Mouse (Mus musculus): ENCODE measurements around the gene Pi4k2b. TPM values are rescaled to one million over a fixed set of nuclear protein-coding genes. Genes with fewer than 3 reads are reported as not detected.

The Pi4k2b gene
- polyA plus RNA-seq, 1 experiment from 2014 or later: 5.4 TPM

DNA sequence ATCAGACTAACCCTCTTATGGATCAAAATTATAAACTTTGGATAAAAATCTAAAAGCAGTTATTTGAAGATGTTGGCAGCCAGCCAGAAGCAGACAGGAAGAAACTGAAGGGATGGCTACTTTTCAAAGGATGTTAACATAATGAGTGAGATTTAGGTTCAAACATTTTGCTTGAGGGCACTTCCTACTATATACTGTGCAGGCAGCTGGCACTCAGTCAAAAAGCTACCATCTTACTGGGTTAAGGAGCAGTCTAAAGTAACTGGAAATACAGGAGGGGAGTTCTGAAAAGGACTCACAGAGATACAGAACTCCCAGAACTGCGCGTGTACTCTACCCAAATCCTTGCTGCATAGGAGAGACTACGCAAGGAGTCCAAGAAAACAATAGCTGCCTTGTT, 5.3 kb upstream of the Pi4k2b start:
- ATAC-seq: no peak
- Histone ChIP-seq H3K4me2 (ENCODE audit: low read length) (no peak overlapping the region), H3K9me3 (ENCODE audit: control insufficient read depth, low read length) (no peaks in the 10 kb centered on the region), H3K4me1 (replicated peaks; ENCODE audit: control insufficient read depth, insufficient read depth, low read length) (no peaks in the 10 kb centered on the region), H3K9ac (replicated peaks; ENCODE audit: low read depth, low read length) (no peak overlapping the region), H3K27ac (ENCODE audit: low read length) (no peak overlapping the region), H3K36me3 (ENCODE audit: control insufficient read depth, insufficient read depth) (no peaks in the 10 kb centered on the region), H3K4me3 (replicated peaks; ENCODE audit: low read length) (no peak overlapping the region), H3K27me3 (replicated peaks; ENCODE audit: control insufficient read depth, insufficient read depth, low read length) (no peaks in the 10 kb centered on the region)
- 68% methylated on average over 3 of the region's 3 CpGs for WGBS

- peak; percentile 26; the same call in 1 of the 2 replicates for ATAC-seq
- Histone ChIP-seq H3K36me3 (ENCODE audit: control insufficient read depth, insufficient read depth) (no peaks in the 10 kb centered on the region), H3K4me2 (ENCODE audit: low read length) (peak overlapping the region; percentile 93), H3K9ac (replicated peaks; ENCODE audit: low read depth, low read length) (peak overlapping the region; percentile 64), H3K27me3 (replicated peaks; ENCODE audit: control insufficient read depth, insufficient read depth, low read length) (no peaks in the 10 kb centered on the region), H3K4me3 (replicated peaks; ENCODE audit: low read length) (peak overlapping the region; percentile 74), H3K4me1 (replicated peaks; ENCODE audit: control insufficient read depth, insufficient read depth, low read length) (peaks cover 7% of the 10 kb centered on the region), H3K9me3 (ENCODE audit: control insufficient read depth, low read length) (no peaks in the 10 kb centered on the region), H3K27ac (ENCODE audit: low read length) (no peak overlapping the region)
- WGBS: 3% methylated on average over 17 of the region's 17 CpGs
These were observed 889 bp downstream of the Pi4k2b start for GRCm38 (mm10) chr5:52742112-52742813.

DNA sequence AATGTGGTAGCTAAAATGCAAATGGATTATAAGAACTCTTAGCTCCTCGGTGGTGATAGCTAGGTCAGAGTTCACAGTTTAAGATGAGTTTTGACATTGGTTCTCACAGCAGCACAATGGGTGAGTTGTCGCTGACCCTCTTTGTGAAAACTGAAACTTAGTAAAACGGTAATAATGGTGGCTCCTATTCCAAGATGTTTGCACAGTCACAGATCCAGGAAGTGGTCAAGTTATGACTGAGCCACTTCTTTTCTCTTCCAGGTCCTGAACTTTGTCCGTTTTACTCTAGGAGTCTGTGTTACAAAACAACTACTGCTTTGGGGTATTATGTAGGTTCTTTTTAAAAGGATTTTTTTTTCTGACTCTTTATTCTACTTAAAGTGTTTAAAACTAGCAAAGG, 1.9 kb downstream of the Pi4k2b start:
- H3K4me1 ChIP-seq (replicated peaks; ENCODE audit: control insufficient read depth, insufficient read depth, low read length): peaks cover 7% of the 10 kb centered on the region
- no peaks in the 10 kb centered on the region for H3K27me3 ChIP-seq (replicated peaks; ENCODE audit: control insufficient read depth, insufficient read depth, low read length)
- H3K36me3 ChIP-seq (ENCODE audit: control insufficient read depth, insufficient read depth): no peaks in the 10 kb centered on the region
- ATAC-seq: no peak
- H3K4me2 ChIP-seq (ENCODE audit: low read length): no peak overlapping the region
- H3K9ac ChIP-seq (replicated peaks; ENCODE audit: low read depth, low read length): no peak overlapping the region
- H3K4me3 ChIP-seq (replicated peaks; ENCODE audit: low read length): no peak overlapping the region
- 66% methylated on average over 4 of the region's 4 CpGs for WGBS
- H3K9me3 ChIP-seq (ENCODE audit: control insufficient read depth, low read length): no peaks in the 10 kb centered on the region
- no peak overlapping the region for H3K27ac ChIP-seq (ENCODE audit: low read length)

GRCm38 (mm10) chr5:52746920-52747319, 5.5 kb downstream of the Pi4k2b start:
- no peak overlapping the region for H3K27ac ChIP-seq (ENCODE audit: low read length)
- H3K4me2 ChIP-seq (ENCODE audit: low read length): no peak overlapping the region
- H3K27me3 ChIP-seq (replicated peaks; ENCODE audit: control insufficient read depth, insufficient read depth, low read length): no peaks in the 10 kb centered on the region
- H3K4me1 ChIP-seq (replicated peaks; ENCODE audit: control insufficient read depth, insufficient read depth, low read length): peaks cover 7% of the 10 kb centered on the region
- H3K4me3 ChIP-seq (replicated peaks; ENCODE audit: low read length): no peak overlapping the region
- ATAC-seq: no peak
- H3K9ac ChIP-seq (replicated peaks; ENCODE audit: low read depth, low read length): no peak overlapping the region
- H3K36me3 ChIP-seq (ENCODE audit: control insufficient read depth, insufficient read depth): no peaks in the 10 kb centered on the region
- H3K9me3 ChIP-seq (ENCODE audit: control insufficient read depth, low read length): no peaks in the 10 kb centered on the region

GRCm38 (mm10) chr5:52748732-52749131, 7.4 kb downstream of the Pi4k2b start:
- Histone ChIP-seq H3K4me1 (replicated peaks; ENCODE audit: control insufficient read depth, insufficient read depth, low read length) (no peaks in the 10 kb centered on the region), H3K27ac (ENCODE audit: low read length) (no peak overlapping the region), H3K36me3 (ENCODE audit: control insufficient read depth, insufficient read depth) (no peaks in the 10 kb centered on the region), H3K9ac (replicated peaks; ENCODE audit: low read depth, low read length) (no peak overlapping the region), H3K27me3 (replicated peaks; ENCODE audit: control insufficient read depth, insufficient read depth, low read length) (no peaks in the 10 kb centered on the region), H3K4me2 (ENCODE audit: low read length) (no peak overlapping the region), H3K9me3 (ENCODE audit: control insufficient read depth, low read length) (no peaks in the 10 kb centered on the region), H3K4me3 (replicated peaks; ENCODE audit: low read length) (no peak overlapping the region)
- ATAC-seq: no peak
- 84% methylated on average over 5 of the region's 5 CpGs for WGBS

DNA sequence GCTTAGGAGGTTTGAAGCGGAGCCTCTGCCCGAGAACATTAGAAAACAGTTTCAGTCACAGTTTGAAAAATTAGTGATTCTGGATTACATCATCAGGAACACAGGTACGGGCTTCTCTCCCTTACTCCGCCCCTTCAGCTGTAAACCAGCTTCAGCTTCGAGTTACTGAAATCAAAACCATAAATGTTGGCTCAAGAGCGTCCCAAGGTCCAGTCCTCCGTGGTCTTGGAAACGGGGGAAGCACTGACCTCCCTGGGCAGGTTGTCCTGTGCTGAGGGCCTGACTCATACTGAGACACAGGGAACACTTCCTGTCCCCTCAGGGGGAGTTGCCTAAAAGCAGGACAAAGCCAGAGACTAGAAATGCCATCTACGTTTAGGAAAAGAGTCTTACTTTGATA, 11.8 kb downstream of the Pi4k2b start:
- H3K4me2 ChIP-seq (ENCODE audit: low read length): no peak overlapping the region
- no peaks in the 10 kb centered on the region for H3K9me3 ChIP-seq (ENCODE audit: control insufficient read depth, low read length)
- no peaks in the 10 kb centered on the region for H3K4me1 ChIP-seq (replicated peaks; ENCODE audit: control insufficient read depth, insufficient read depth, low read length)
- no peaks in the 10 kb centered on the region for H3K27me3 ChIP-seq (replicated peaks; ENCODE audit: control insufficient read depth, insufficient read depth, low read length)
- no peaks in the 10 kb centered on the region for H3K36me3 ChIP-seq (ENCODE audit: control insufficient read depth, insufficient read depth)
- no peak overlapping the region for H3K9ac ChIP-seq (replicated peaks; ENCODE audit: low read depth, low read length)
- no peak for ATAC-seq
- H3K4me3 ChIP-seq (replicated peaks; ENCODE audit: low read length): no peak overlapping the region
- 89% methylated on average over 9 of the region's 9 CpGs for WGBS
- H3K27ac ChIP-seq (ENCODE audit: low read length): no peak overlapping the region

- no peaks in the 10 kb centered on the region for H3K9me3 ChIP-seq (ENCODE audit: control insufficient read depth, low read length)
- no peak overlapping the region for H3K9ac ChIP-seq (replicated peaks; ENCODE audit: low read depth, low read length)
- ATAC-seq: no peak
- no peak overlapping the region for H3K27ac ChIP-seq (ENCODE audit: low read length)
- no peak overlapping the region for H3K4me3 ChIP-seq (replicated peaks; ENCODE audit: low read length)
- H3K36me3 ChIP-seq (ENCODE audit: control insufficient read depth, insufficient read depth): no peaks in the 10 kb centered on the region
- no peak overlapping the region for H3K4me2 ChIP-seq (ENCODE audit: low read length)
- H3K27me3 ChIP-seq (replicated peaks; ENCODE audit: control insufficient read depth, insufficient read depth, low read length): no peaks in the 10 kb centered on the region
- no peaks in the 10 kb centered on the region for H3K4me1 ChIP-seq (replicated peaks; ENCODE audit: control insufficient read depth, insufficient read depth, low read length)
These were observed 12.8 kb downstream of the Pi4k2b start for GRCm38 (mm10) chr5:52754196-52754595.

DNA sequence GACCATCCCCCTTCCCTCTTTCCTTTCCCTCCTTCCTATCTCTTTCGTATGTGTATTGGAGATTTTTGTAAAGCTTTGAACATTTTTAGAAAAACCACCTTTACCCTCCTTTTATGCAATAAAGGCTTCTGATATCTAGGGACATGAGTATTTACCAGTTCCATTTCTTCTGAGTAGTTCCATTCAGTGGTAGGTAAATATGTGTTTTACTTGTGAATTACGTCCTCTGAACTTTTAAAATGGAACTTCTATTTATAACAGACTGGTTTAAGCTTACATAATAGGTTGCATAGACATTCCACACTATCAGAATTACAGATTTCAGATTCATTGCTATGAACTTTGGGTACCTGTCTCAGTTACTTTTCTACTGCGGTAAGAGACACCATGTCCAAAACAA, 14.0 kb downstream of the Pi4k2b start:
- WGBS: 95% methylated on average over 3 of the region's 3 CpGs
- H3K27me3 ChIP-seq (replicated peaks; ENCODE audit: control insufficient read depth, insufficient read depth, low read length): no peaks in the 10 kb centered on the region
- no peak overlapping the region for H3K4me2 ChIP-seq (ENCODE audit: low read length)
- no peaks in the 10 kb centered on the region for H3K9me3 ChIP-seq (ENCODE audit: control insufficient read depth, low read length)
- H3K36me3 ChIP-seq (ENCODE audit: control insufficient read depth, insufficient read depth): no peaks in the 10 kb centered on the region
- H3K9ac ChIP-seq (replicated peaks; ENCODE audit: low read depth, low read length): no peak overlapping the region
- ATAC-seq: no peak
- H3K27ac ChIP-seq (ENCODE audit: low read length): no peak overlapping the region
- no peak overlapping the region for H3K4me3 ChIP-seq (replicated peaks; ENCODE audit: low read length)
- no peaks in the 10 kb centered on the region for H3K4me1 ChIP-seq (replicated peaks; ENCODE audit: control insufficient read depth, insufficient read depth, low read length)

GRCm38 (mm10) chr5:52755989-52756388, 14.6 kb downstream of the Pi4k2b start:
- no peak overlapping the region for H3K9ac ChIP-seq (replicated peaks; ENCODE audit: low read depth, low read length)
- no peaks in the 10 kb centered on the region for H3K9me3 ChIP-seq (ENCODE audit: control insufficient read depth, low read length)
- H3K36me3 ChIP-seq (ENCODE audit: control insufficient read depth, insufficient read depth): no peaks in the 10 kb centered on the region
- no peak overlapping the region for H3K27ac ChIP-seq (ENCODE audit: low read length)
- 95% methylated on average over 6 of the region's 6 CpGs for WGBS
- ATAC-seq: no peak
- H3K4me1 ChIP-seq (replicated peaks; ENCODE audit: control insufficient read depth, insufficient read depth, low read length): no peaks in the 10 kb centered on the region
- no peak overlapping the region for H3K4me3 ChIP-seq (replicated peaks; ENCODE audit: low read length)
- no peak overlapping the region for H3K4me2 ChIP-seq (ENCODE audit: low read length)
- H3K27me3 ChIP-seq (replicated peaks; ENCODE audit: control insufficient read depth, insufficient read depth, low read length): no peaks in the 10 kb centered on the region

DNA sequence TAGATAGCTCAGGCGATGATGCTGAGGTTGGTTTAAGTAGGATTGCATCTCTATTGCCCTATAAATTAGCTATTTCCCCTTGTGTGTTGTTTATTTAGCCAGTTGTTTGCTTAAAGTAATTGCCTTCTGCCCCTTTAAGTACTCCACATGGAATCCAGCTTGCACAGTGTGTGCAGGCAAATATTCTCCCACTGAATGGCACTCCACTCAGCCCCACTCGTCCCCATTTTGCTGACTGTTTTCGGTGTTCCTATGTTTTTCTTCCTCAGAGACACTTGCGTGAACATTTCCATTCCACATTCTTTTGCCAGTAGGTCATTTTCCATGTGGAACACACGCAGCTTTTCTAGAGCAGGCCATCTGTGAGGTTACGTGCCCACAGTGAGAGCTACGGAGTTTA, 21.2 kb downstream of the Pi4k2b start:
- Histone ChIP-seq H3K4me1 (replicated peaks; ENCODE audit: control insufficient read depth, insufficient read depth, low read length) (no peaks in the 10 kb centered on the region), H3K27me3 (replicated peaks; ENCODE audit: control insufficient read depth, insufficient read depth, low read length) (no peaks in the 10 kb centered on the region), H3K27ac (ENCODE audit: low read length) (no peak overlapping the region), H3K9me3 (ENCODE audit: control insufficient read depth, low read length) (no peaks in the 10 kb centered on the region), H3K4me3 (replicated peaks; ENCODE audit: low read length) (no peak overlapping the region), H3K4me2 (ENCODE audit: low read length) (no peak overlapping the region), H3K9ac (replicated peaks; ENCODE audit: low read depth, low read length) (no peak overlapping the region), H3K36me3 (ENCODE audit: control insufficient read depth, insufficient read depth) (no peaks in the 10 kb centered on the region)
- ATAC-seq: no peak
- 90% methylated on average over 7 of the region's 7 CpGs for WGBS

Measured in forebrain, embryonic 16.5 days (tissue).